Mouse (Mus musculus) embryonic facial prominence, embryonic 14.5 days (tissue): ENCODE data around the gene Atf7. TPM values are rescaled to one million over a fixed set of nuclear protein-coding genes. Genes with fewer than 3 reads are reported as not detected.

Experiments
- ATAC-seq: fragments of 200-750 bp; cut with Nextera tagmentation; 2 replicates; pipeline ENCODE4 v1.8.0; 2017; ENCODE audit warnings: low read depth, moderate number of reproducible peaks, moderate TSS enrichment
- DNase-seq: peaks from one replicate; pipeline ENCODE4 v3.0.0-alpha.2; 2015; ENCODE audit warnings: low spot score
- H3K27ac ChIP-seq: fragments of 300-500 bp; sonication (generic); replicated peaks from 2 replicates; pipeline ENCODE4 v1.5.1; 2014; ENCODE audit warnings: low read depth, mild to moderate bottlenecking, low read length, moderate library complexity
- H3K27me3 ChIP-seq: fragments of 300-500 bp; sonication (generic); replicated peaks from 2 replicates; pipeline ENCODE4 v1.6.1; 2014; ENCODE audit warnings: low read length; ENCODE audit not compliant: control insufficient read depth, insufficient read depth
- H3K36me3 ChIP-seq: fragments of 300-500 bp; sonication (generic); 2 replicates; pipeline ENCODE4 v1.6.1; 2014; ENCODE audit warnings: low read length, mixed read lengths; ENCODE audit not compliant: control insufficient read depth, insufficient read depth
- H3K4me1 ChIP-seq: fragments of 300-500 bp; sonication (generic); 2 replicates; pipeline ENCODE4 v1.6.1; 2014; ENCODE audit warnings: antibody characterized with exemption, low read length; ENCODE audit not compliant: control insufficient read depth, insufficient read depth
- H3K4me2 ChIP-seq: fragments of 300-500 bp; sonication (generic); 2 replicates; pipeline ENCODE4 v1.6.1; 2014; ENCODE audit warnings: low read depth, mild to moderate bottlenecking, low read length, moderate library complexity, mixed read lengths
- H3K4me3 ChIP-seq: fragments of 300-500 bp; sonication (generic); 2 replicates; pipeline ENCODE4 v1.5.1; 2014; ENCODE audit warnings: low read depth, mild to moderate bottlenecking, low read length
- H3K9ac ChIP-seq: fragments of 300-500 bp; sonication (generic); 2 replicates; pipeline ENCODE4 v1.6.1; 2014; ENCODE audit warnings: low read depth, mild to moderate bottlenecking, low read length, moderate library complexity, mixed read lengths
- H3K9me3 ChIP-seq: fragments of 300-500 bp; sonication (generic); 2 replicates; pipeline ENCODE4 v1.6.1; 2016; ENCODE audit warnings: low read length; ENCODE audit not compliant: control insufficient read depth
- WGBS: fragments of 180-500 bp; shearing (Covaris S2); extraction: QIAGEN DNeasy Blood & Tissue Kit; methylation state at CpG from one replicate; pipeline ENCODE4 v1.1.7; 2014; 5-methylcytosine and 5-hydroxymethylcytosine counted together
- microRNA counts: library from miRNA; unstranded; fragments of <30 nt; microRNA quantifications from one replicate; lab custom pipeline; 2017
- microRNA-seq: library from miRNA; unstranded; fragments of <30 nt; microRNA quantifications from one replicate; pipeline ENCODE4, GENCODE M21; 2016; ENCODE audit warnings: borderline number of aligned reads
- polyA plus RNA-seq: library from polyadenylated mRNA; unstranded; fragments of >200 nt; fragmentation: Nextera tagmentation; extraction: Ambion mirVana; gene quantifications from 2 replicates; pipeline ENCODE4 v1.2.1, GENCODE M21; 2014

The Atf7 gene
- polyA plus RNA-seq, 1 experiment from 2014 or later = 43.8 TPM

GRCm38 (mm10) chr15:102500479-102500878, 124.8 kb downstream of the Atf7 start:
- DNase-seq = no peak
- Histone ChIP-seq H3K4me2 (no peak overlapping the region), H3K9ac (no peak overlapping the region), H3K27me3 (no peaks in the 10 kb centered on the region), H3K4me3 (no peak overlapping the region), H3K27ac (no peak overlapping the region), H3K9me3 (no peaks in the 10 kb centered on the region), H3K4me1 (no peaks in the 10 kb centered on the region), H3K36me3 (peaks cover 96% of the 10 kb centered on the region)
- ATAC-seq = no peak
- WGBS = 91% methylated on average over 5 of the region's 5 CpGs

GRCm38 (mm10) chr15:102499851-102500250, 125.4 kb downstream of the Atf7 start:
- Histone ChIP-seq H3K4me3 (no peak overlapping the region), H3K27ac (no peak overlapping the region), H3K4me1 (no peaks in the 10 kb centered on the region), H3K4me2 (no peak overlapping the region), H3K36me3 (peaks cover 98% of the 10 kb centered on the region), H3K9ac (no peak overlapping the region), H3K27me3 (no peaks in the 10 kb centered on the region), H3K9me3 (no peaks in the 10 kb centered on the region)
- DNase-seq (no peak), ATAC-seq (no peak)
- 84% methylated on average over 6 of the region's 6 CpGs for WGBS

- DNase-seq (no peak), ATAC-seq (no peak)
- Histone ChIP-seq H3K36me3 (peaks cover 98% of the 10 kb centered on the region), H3K9ac (no peak overlapping the region), H3K27me3 (no peaks in the 10 kb centered on the region), H3K4me2 (no peak overlapping the region), H3K4me3 (no peak overlapping the region), H3K9me3 (no peaks in the 10 kb centered on the region), H3K27ac (no peak overlapping the region), H3K4me1 (no peaks in the 10 kb centered on the region)
- 74% methylated on average over 3 of the region's 3 CpGs for WGBS
These were observed 125.9 kb downstream of the Atf7 start for GRCm38 (mm10) chr15:102499370-102499769.

GRCm38 (mm10) chr15:102498322-102498721, 126.9 kb downstream of the Atf7 start:
- DNase-seq = no peak
- Histone ChIP-seq H3K27ac (no peak overlapping the region), H3K4me3 (no peak overlapping the region), H3K36me3 (peaks cover 98% of the 10 kb centered on the region), H3K9me3 (no peaks in the 10 kb centered on the region), H3K4me1 (no peaks in the 10 kb centered on the region), H3K9ac (no peak overlapping the region), H3K27me3 (no peaks in the 10 kb centered on the region), H3K4me2 (no peak overlapping the region)
- 91% methylated on average over 3 of the region's 3 CpGs for WGBS
- no peak for ATAC-seq

- Histone ChIP-seq H3K4me1 (no peaks in the 10 kb centered on the region), H3K4me2 (no peak overlapping the region), H3K9ac (no peak overlapping the region), H3K36me3 (peaks cover 92% of the 10 kb centered on the region), H3K4me3 (no peak overlapping the region), H3K27ac (no peak overlapping the region), H3K9me3 (no peaks in the 10 kb centered on the region), H3K27me3 (no peaks in the 10 kb centered on the region)
- 61% methylated on average over 1 of the region's 1 CpGs for WGBS
- peak; percentile 30 for DNase-seq
- ATAC-seq = 0 out of 2 replicates have a peak, but pooled peaks have one; percentile 70
These were observed 137.6 kb downstream of the Atf7 start for GRCm38 (mm10) chr15:102487664-102488063.

- WGBS = 93% methylated on average over 12 of the region's 12 CpGs
- H3K36me3 ChIP-seq = peaks cover 93% of the 10 kb centered on the region
These were observed 139.4 kb downstream of the Atf7 start for GRCm38 (mm10) chr15:102485853-102486252.

GRCm38 (mm10) chr15:102483136-102483535, 142.1 kb downstream of the Atf7 start:
- Histone ChIP-seq H3K27ac (no peak overlapping the region), H3K4me1 (no peaks in the 10 kb centered on the region), H3K27me3 (no peaks in the 10 kb centered on the region), H3K9me3 (no peaks in the 10 kb centered on the region), H3K4me2 (no peak overlapping the region), H3K4me3 (no peak overlapping the region), H3K36me3 (peaks cover 90% of the 10 kb centered on the region), H3K9ac (no peak overlapping the region)
- no peak for ATAC-seq
- 82% methylated on average over 3 of the region's 3 CpGs for WGBS
- no peak for DNase-seq

More at GRCm38 (mm10) chr15:102485853-102486252, 139.4 kb downstream of the Atf7 start:
- DNase-seq = no peak
- ATAC-seq = no peak
- H3K27me3 ChIP-seq = no peaks in the 10 kb centered on the region
- H3K27ac ChIP-seq = no peak overlapping the region
- H3K4me3 ChIP-seq = no peak overlapping the region
- no peaks in the 10 kb centered on the region for H3K4me1 ChIP-seq
- H3K9me3 ChIP-seq = no peaks in the 10 kb centered on the region
- no peak overlapping the region for H3K4me2 ChIP-seq
- H3K9ac ChIP-seq = no peak overlapping the region

MicroRNAs encoded within 50 kb of the gene (microRNA counts, 519-probe panel; counts per million panel counts)
- 2,203 counts per million, percentile 30 among the panel's probes with 10 or more counts for microRNA mmu-miR-688 (lab: Ali Mortazavi, UCI)

Small RNA genes lying within 50 kb of the gene (microRNA-seq; reads per million reads assigned to microRNA genes)
- gene Mir688 = not detected

Other genes with a start within 250 kb of the Atf7 start
- gene Sp1, start 219.3 kb downstream of the Atf7 start, polyA plus RNA-seq = 15.5 and 16.5 TPM in 2 replicates
- 0.26 and 0.96 TPM in 2 replicates for gene Amhr2, start 180.1 kb downstream of the Atf7 start, polyA plus RNA-seq
- 95.9 and 97.6 TPM in 2 replicates for gene Prr13, start 166.4 kb downstream of the Atf7 start, polyA plus RNA-seq
- 276 and 279 TPM in 2 replicates for gene Pcbp2, start 154.9 kb downstream of the Atf7 start, polyA plus RNA-seq
- 3.2 and 5.2 TPM in 2 replicates for gene Gm10337, start 121.7 kb downstream of the Atf7 start, polyA plus RNA-seq
- 13.0 and 15.8 TPM in 2 replicates for gene Map3k12, start 108.4 kb downstream of the Atf7 start, polyA plus RNA-seq
- gene Tarbp2, start 107.3 kb downstream of the Atf7 start, polyA plus RNA-seq = 68.5 and 79.0 TPM in 2 replicates
- 2.0 and 2.2 TPM in 2 replicates for gene Npff, start 100.5 kb downstream of the Atf7 start, polyA plus RNA-seq
- not detected in 2 replicates for gene Gm28047, start 397 bp downstream of the Atf7 start, polyA plus RNA-seq
- 82.9 and 94.1 TPM in 2 replicates for gene Atp5g2, start 46.9 kb upstream of the Atf7 start, polyA plus RNA-seq
- 51.1 and 51.9 TPM in 2 replicates for gene Calcoco1, start 96.7 kb upstream of the Atf7 start, polyA plus RNA-seq